Mouse (Mus musculus) G1E-ER4 (cell line): Measurements from ENCODE around the gene Hspa1l. TPM values are rescaled to one million over a fixed set of nuclear protein-coding genes. Genes with fewer than 3 reads are reported as not detected.

Experiments
- GATA1 ChIP-seq: IDR thresholded peaks from one replicate; pipeline ENCODE4 v1.8.0; 2012; ENCODE audit warnings: low read length, inconsistent platforms
- polyA plus RNA-seq: library from polyadenylated mRNA; stranded (reverse); fragments of >175 nt; gene quantifications from 2 replicates; pipeline ENCODE4 v1.2.3, GENCODE M21; 2012

Hspa1l gene
- polyA plus RNA-seq, 1 experiment, result 0.02 TPM

DNA sequence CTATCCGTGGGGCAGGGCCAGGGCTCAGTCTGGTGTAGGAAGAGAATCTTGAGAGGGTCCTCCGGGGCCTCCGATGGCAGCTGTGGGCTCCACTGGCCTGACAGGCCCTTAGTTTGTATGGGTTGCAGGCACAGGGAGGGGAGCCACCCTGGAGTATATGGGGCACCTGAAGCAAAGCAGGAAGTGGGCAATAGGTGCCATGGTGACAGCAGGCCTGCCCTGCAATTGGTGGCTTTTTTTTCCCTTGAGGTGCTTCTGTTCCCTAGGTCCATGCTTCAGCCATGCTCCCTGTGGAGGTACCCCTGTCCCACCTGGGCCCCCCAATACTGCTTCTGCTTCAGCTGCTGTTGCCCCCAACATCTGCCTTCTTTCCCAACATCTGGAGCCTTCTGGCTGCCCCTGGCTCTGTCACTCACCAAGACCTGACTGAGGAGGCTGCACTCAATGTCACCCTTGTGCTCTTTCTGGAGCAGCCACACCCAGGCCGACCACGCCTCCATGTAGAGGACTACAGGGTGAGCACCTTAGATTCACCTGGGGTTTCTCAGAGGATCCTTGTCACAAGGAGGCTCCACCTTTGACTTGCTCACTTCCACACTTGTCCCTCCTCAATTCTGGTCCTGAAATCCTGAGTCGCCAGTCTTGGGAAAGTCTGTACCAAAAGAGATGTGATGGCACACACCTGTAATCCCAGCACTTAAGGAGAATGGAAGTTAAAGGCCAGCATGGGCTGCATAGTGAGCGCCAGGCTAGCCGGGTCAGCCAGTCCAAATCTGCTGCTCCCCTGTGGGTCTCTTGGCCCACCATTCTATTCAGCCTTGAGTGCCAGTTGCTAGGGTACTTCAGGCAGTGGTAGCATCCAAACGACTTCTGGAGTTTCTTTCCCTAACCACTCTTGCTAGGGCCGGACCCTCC, 44.5 kb downstream of the Hspa1l start:
- TF ChIP-seq GATA1, result no peak

DNA sequence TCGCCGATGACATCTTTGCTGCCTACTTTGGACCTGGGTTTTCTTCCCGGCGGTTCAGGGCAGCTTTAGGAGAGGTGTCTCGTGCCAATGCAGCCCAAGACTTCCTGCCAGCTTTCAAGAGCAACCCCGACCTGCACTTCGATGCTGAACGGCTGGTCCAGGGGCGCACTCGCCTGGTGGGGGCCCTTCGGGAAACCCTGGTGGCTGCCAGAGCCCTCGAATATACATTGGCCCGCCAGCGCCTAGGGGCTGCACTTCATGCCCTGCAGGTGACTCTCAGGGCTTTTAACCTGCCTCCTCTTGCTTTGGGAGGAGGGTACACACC, 45.2 kb downstream of the Hspa1l start:
- TF ChIP-seq GATA1, result no peak

DNA sequence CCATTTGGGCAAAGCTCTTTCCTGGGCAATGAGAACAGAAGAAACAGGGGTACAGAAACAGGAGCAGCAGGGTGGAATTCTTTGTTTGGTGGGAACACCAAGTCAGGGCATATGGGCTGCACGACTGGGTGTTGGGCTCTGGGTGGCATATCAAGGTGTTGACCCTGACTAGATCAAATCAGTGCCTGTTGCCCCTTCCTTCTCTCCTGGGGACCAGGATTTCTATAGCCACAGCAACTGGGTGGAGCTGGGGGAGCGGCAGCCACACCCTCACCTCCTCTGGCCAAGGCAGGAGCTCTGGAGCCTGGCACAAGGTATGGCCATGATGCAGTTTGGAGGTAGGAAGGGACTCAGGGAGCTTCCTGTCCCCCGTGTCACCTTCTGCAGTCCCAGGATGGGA, 45.7 kb downstream of the Hspa1l start:
- TF ChIP-seq GATA1, result no peak

DNA sequence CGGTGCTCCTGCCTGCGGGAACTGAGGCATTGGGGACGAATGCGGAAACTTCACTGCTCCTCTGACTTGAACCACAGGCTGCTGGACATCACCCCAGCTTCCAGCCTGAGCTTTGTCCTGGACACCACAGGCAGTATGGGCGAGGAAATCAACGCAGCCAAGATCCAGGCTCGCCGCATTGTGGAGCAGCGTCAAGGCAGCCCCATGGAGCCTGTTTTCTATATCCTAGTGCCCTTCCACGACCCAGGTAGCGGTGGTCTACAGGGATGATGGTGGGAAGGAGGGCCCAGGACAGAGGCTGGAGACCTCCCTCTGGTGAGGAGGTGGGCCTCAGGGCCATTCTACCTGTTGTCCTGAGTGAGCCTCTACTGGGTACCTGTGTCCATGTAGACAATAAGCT, 47.4 kb downstream of the Hspa1l start:
- TF ChIP-seq GATA1, result no peak

DNA sequence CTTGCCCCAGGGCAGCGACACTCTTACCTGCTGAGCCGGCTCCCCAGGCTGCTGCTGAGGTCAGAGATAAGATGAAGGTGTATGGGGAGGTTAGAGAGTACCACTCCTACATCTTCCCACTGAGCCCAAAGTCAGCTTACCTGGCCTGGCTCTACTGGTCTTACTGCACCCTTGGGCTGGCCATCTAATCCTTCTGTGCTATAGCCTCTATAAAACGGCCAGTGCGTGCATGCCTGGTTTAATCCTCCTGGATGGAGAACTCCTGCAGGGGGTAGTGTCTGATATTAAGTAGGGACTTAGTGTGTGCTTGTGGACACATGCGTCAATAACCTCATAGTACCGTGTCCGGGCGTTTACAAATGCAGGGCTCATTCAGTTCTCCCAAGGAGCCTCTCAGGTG, 48.0 kb downstream of the Hspa1l start:
- TF ChIP-seq GATA1, result no peak

DNA sequence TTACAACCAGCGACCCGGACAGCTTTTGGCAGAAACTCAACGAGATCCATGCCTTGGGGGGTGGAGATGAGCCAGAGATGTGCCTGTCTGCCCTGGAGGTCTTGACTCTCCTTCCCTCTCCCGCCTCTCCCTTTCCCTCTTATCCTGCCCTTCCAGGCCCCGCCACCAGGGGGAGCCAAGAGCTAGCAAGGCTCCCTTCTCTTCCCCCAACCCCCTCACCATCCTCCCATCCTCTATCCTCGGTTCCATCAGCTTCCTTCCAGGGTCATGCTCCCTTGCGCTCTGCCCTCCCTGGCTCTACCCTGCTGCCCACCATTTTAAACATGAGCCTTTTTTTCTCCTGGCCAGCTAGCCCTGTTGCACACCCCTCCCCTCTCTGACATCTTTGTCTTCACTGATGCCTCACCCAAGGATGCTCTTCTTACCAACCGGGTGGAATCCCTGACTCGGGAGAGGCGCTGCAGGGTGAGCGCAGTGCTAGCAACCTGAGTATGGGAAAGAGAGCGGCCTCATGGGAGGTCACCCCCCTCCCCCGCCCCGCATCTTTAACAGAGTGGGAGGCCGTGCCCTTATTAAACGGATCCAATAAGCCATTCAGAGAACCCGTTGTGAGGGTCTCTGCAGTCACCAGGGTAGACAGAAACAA, 48.8 kb downstream of the Hspa1l start:
- TF ChIP-seq GATA1, result no peak

DNA sequence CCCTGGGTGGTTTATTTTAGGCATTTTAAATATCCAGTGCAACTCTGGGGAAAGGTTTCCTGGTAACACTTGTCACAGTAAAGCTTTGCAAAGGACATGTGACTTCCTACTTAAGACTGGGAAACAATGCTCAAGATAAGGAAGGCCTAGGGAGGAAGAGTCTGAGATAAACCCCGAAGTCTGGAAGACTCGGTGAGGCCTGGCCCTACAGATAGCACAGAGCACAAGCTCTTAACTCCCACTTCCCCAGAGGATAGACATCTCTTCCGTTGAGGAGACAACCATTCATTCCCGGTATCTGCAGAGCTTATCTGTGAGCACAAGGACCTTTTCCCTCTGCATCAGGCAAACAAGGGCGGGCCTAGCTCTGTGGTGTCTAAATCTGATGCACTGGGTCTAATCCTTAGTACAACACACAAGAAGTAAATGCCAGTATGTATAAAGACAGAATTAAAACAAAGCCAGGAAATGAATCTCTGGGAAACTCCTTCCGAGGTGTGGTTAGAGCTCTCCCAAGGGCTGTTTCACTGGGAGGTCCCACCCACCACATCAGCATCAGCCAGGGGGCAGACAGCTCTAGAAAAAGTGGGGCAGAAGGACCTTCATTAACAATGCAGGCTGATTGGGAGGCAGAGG, 49.5 kb downstream of the Hspa1l start:
- peak; percentile 100 for TF ChIP-seq GATA1

DNA sequence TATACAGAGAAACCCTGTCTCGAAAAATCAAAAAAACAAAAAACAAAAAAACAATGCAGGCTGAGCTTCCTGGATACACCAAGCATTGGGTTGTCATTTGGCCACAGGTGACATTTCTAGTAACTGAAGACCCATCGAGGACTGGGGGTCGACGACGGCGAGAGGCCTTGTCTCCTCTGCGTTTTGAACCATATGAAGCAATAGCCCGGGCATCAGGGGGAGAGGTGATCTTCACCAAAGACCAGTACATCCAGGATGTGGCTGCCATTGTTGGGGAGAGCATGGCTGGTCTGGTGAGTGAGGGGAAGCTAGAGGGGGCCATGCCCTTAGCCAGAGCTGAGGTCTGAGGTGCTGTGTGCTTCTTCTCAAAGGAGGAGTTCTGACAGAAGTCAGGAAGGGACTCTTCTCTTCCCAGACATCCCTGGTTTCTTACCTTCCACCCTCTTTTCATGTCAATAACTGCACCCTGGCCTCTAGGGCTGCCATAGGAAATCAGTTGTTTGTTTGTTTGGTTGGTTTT, 50.1 kb downstream of the Hspa1l start:
- TF ChIP-seq GATA1, result no peak

DNA sequence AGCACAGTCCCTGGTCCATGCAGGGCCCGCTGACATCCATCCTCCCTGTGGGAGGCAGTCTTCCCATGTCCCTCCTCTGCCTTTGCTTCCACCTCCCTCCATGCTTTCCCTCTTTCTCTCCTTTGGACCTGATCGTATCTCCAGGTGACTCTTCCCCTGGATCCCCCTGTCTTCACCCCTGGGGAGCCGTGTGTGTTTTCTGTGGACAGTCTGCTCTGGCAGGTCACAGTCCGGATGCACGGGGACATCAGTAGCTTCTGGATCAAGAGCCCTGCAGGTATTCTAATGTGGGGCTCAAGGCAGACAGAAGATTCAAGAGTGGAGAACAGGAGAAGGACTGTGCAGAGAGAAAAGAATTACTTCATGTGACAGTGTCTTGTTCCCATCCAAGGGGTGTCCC, 50.7 kb downstream of the Hspa1l start:
- no peak for TF ChIP-seq GATA1

DNA sequence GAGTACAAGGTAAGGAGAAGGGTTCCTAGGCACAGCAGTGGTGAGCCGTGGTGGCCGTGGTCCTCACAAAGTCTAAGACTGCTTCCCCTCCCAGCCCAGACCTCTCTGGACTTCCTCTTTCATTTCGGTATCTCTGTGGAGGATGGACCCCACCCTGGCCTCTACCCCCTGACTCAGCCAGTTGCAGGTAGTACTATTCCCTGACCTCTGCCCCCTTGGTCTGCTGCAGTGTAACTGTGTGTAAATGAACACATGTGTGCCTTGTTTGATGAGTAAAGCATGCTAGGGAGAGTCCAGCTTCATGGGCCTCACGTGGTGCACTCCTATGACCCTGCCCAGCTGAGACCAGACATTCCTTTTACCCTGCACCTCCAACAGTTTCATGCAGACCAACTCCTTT, 51.3 kb downstream of the Hspa1l start:
- TF ChIP-seq GATA1, result no peak

DNA sequence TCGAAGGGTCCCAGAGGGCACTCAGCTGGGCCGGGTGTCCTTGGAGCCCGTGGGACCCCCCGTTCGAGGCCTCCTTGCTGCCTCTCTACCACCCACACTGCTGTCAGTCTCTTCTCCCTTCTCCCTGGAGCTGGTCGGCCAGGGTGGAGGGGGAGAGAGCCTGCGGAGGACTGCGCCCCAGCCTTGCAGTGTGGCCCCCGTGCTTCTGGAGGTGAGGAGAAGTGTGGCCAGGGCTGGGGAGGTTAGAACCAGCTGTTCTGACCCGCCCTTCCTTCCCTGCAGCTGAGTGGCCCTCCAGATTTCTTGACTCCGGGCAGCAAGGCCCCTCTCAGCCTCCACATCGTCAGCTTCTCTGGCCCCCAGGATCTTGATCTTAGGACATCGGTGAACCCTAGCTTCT, 51.8 kb downstream of the Hspa1l start:
- TF ChIP-seq GATA1, result no peak

DNA sequence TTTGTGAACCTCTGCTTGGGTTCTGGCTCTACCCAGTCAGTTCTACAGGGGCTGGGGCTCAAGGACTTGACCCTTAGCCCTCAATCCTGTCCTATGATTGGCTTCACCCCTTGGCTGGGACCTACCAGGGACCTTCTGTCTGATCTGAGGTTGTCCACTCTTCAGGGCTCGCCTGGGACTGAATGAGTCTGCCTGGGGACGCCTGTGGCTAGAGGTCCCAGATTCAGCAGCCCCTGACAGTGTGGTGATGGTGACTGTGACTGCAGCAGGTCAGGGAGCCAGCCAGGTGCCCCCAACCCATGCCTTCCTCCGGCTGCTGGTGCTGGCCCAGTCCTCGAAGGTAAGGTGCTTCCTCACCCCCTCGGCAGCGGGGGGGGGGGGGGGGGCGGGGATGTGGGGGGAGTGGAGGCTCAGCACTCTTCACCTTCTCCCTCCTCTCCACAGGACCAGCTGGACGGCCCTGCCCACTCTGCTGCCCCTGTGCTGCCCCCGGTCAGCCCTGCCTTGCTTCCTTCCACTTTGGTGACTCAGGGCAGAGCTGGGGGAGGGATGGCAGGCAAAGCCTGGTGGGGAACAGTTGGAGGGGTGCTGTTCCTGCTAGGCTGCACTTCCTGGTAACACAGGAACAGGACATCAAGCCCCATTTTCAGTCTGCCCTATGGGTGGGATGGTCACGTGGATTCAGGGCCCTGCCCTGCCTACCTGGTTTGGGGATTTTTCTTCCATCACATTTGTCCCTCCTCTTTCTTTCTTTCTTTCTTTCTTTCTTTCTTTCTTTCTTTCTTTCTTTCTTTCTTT, 52.4 kb downstream of the Hspa1l start:
- no peak for TF ChIP-seq GATA1

DNA sequence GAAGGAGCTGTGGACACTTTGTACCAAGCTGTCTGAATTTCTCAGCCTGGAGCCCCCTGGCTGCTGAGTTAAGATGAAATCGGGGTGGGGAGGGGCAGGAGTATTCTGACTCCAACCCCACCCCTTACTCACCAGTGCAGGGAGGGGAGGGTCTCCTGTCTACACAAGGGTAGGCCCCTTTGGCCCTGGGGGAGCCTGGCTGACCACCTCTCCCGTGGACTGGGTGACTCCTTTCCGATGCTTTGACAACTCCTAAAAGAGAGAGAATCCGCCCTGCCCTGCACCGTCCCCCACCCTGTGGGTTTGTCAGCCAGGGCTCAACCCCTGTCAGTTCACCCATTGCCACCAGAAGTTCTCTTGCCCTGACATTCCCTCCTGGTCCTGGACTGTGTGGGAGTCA, 53.7 kb downstream of the Hspa1l start:
- TF ChIP-seq GATA1, result no peak

DNA sequence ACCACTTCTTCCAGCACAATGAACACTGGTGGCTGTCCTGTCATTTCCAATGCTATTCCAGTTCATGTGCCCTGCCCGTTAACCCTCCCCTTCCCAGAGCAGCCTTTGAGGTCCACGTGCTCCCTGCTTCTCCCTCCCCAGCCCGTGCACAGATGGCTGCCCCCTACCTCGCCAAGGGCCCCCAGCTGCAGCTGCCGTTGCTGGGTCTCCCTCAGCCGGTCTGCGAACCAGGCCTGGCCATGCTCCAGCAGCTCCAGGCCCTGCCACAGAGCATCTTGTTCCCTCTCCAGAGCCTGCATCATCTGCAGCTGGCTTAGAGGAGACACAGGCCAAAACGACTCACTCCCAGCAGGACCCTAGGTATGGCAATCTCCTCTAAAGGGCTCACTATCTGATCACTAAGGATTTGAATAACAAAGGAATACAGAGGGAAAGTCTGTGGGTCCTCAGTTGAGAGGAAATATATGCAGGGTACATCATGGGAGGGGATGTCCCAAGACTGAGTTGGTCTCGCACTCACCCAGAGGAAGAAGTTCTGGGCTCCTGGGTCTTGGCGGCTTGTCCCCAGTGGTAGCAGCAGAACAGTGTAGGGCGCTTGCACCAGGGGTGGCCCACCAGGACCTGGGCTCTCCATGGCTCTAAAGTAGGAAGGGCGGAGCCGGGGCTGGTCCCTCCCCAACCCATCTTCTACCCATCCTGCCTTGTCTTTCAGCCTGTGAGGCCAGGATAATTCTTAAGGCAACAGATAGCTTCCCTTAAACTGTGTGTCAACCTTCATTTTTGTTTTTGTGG, 55.0 kb downstream of the Hspa1l start, which contains the start of gene Sapcd1:
Gene Sapcd1, minus strand, starts transcription at position 740 of the 792 bp plus-strand sequence.
- TF ChIP-seq GATA1, result no peak

DNA sequence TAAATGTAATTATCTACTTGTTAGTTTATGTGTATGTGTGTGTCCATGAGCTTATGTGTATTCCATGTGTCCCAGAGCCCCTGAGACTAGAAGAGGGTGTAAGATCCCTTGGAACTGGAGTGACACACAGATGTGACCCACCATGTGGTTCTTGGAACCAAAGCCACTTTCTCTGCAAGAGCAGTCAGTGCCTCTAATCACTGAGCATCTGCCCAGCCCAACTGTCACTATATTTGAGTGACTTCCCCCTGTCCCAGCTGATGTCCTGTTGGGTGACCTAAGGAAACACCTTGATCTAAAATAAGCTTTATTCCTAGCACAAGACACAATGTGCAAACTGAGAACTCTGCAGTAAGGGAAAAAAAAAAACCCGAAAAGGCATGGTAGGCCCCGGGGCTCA, 55.8 kb downstream of the Hspa1l start:
- no peak for TF ChIP-seq GATA1

Other genes starting within 250 kb of the Hspa1l start
- gene C4b, start 228.8 kb upstream of the Hspa1l start, polyA plus RNA-seq, result not detected in 2 replicates
- gene Cyp21a1, start 168.1 kb upstream of the Hspa1l start, polyA plus RNA-seq, result not detected in 2 replicates
- gene Stk19, start 135.8 kb upstream of the Hspa1l start, polyA plus RNA-seq, result 52.4 and 52.9 TPM in 2 replicates
- 47.6 and 78.7 TPM in 2 replicates for gene Dxo, start 135.7 kb upstream of the Hspa1l start, polyA plus RNA-seq
- 62.2 and 65.4 TPM in 2 replicates for gene Skiv2l, start 122.5 kb upstream of the Hspa1l start, polyA plus RNA-seq
- gene Nelfe, start 122.3 kb upstream of the Hspa1l start, polyA plus RNA-seq, result 375 and 385 TPM in 2 replicates
- not detected in 2 replicates for gene Cfb, start 110.2 kb upstream of the Hspa1l start, polyA plus RNA-seq
- 24.4 and 27.6 TPM in 2 replicates for gene Zbtb12, start 93.2 kb upstream of the Hspa1l start, polyA plus RNA-seq
- not detected in 2 replicates for gene Gm20547, start 90.7 kb upstream of the Hspa1l start, polyA plus RNA-seq
- gene C2, start 74.4 kb upstream of the Hspa1l start, polyA plus RNA-seq, result 0.49 and 1.3 TPM in 2 replicates
- 352 and 449 TPM in 2 replicates for gene Ehmt2, start 74.2 kb upstream of the Hspa1l start, polyA plus RNA-seq
- not detected in 2 replicates for gene Slc44a4, start 58.2 kb upstream of the Hspa1l start, polyA plus RNA-seq
- gene Neu1, start 41.5 kb upstream of the Hspa1l start, polyA plus RNA-seq, result 12.3 and 17.6 TPM in 2 replicates
- 0.33 and 0.36 TPM in 2 replicates for gene Hspa1b, start 13.5 kb upstream of the Hspa1l start, polyA plus RNA-seq
- 0.12 TPM in 1 of 2 replicates, not detected in the other for gene Gm20481, start 2.8 kb upstream of the Hspa1l start, polyA plus RNA-seq
- not detected in 2 replicates for gene Hspa1a, start 547 bp upstream of the Hspa1l start, polyA plus RNA-seq
- gene Lsm2, start 9.2 kb downstream of the Hspa1l start, polyA plus RNA-seq, result 309 and 320 TPM in 2 replicates
- gene Vars, start 28.3 kb downstream of the Hspa1l start, polyA plus RNA-seq, result 965 and 1,080 TPM in 2 replicates
- 1.0 and 1.4 TPM in 2 replicates for gene Vwa7, start 43.9 kb downstream of the Hspa1l start, polyA plus RNA-seq
- 40.3 and 64.9 TPM in 2 replicates for gene Sapcd1, start 55.3 kb downstream of the Hspa1l start, polyA plus RNA-seq
- 7.0 and 7.1 TPM in 2 replicates for gene Msh5, start 74.0 kb downstream of the Hspa1l start, polyA plus RNA-seq
- gene Clic1, start 77.3 kb downstream of the Hspa1l start, polyA plus RNA-seq, result 168 and 216 TPM in 2 replicates
- 156 and 185 TPM in 2 replicates for gene Ddah2, start 86.3 kb downstream of the Hspa1l start, polyA plus RNA-seq
- gene Ly6g6c, start 92.7 kb downstream of the Hspa1l start, polyA plus RNA-seq, result not detected in 2 replicates
- gene Mpig6b, start 93.5 kb downstream of the Hspa1l start, polyA plus RNA-seq, result not detected in 2 replicates
- gene Ly6g6e, start 104.2 kb downstream of the Hspa1l start, polyA plus RNA-seq, result not detected in 2 replicates
- 0.22 TPM in 1 of 2 replicates, not detected in the other for gene Ly6g6d, start 105.4 kb downstream of the Hspa1l start, polyA plus RNA-seq
- 0.05 and 0.06 TPM in 2 replicates for gene Ly6g6f, start 112.9 kb downstream of the Hspa1l start, polyA plus RNA-seq
- gene Abhd16a, start 116.6 kb downstream of the Hspa1l start, polyA plus RNA-seq, result 112 and 148 TPM in 2 replicates
- gene Ly6g5c, start 135.6 kb downstream of the Hspa1l start, polyA plus RNA-seq, result not detected in 2 replicates
- 0.08 and 0.15 TPM in 2 replicates for gene Ly6g5b, start 142.7 kb downstream of the Hspa1l start, polyA plus RNA-seq
- gene Gpank1, start 148.8 kb downstream of the Hspa1l start, polyA plus RNA-seq, result 62.0 and 85.8 TPM in 2 replicates
- gene Csnk2b, start 149.3 kb downstream of the Hspa1l start, polyA plus RNA-seq, result 66.1 and 68.9 TPM in 2 replicates
- gene D17H6S53E, start 153.7 kb downstream of the Hspa1l start, polyA plus RNA-seq, result 11.4 and 13.3 TPM in 2 replicates
- gene Apom, start 159.3 kb downstream of the Hspa1l start, polyA plus RNA-seq, result 0.23 and 0.27 TPM in 2 replicates
- gene Bag6, start 162.5 kb downstream of the Hspa1l start, polyA plus RNA-seq, result 685 and 826 TPM in 2 replicates
- 1,478 and 1,496 TPM in 2 replicates for gene Prrc2a, start 192.2 kb downstream of the Hspa1l start, polyA plus RNA-seq
- gene Aif1, start 203.4 kb downstream of the Hspa1l start, polyA plus RNA-seq, result not detected in 2 replicates
- gene Lst1, start 215.7 kb downstream of the Hspa1l start, polyA plus RNA-seq, result 0.39 and 0.49 TPM in 2 replicates
- 0.09 and 0.12 TPM in 2 replicates for gene Ltb, start 221.7 kb downstream of the Hspa1l start, polyA plus RNA-seq
- not detected in 2 replicates for gene Tnf, start 229.3 kb downstream of the Hspa1l start, polyA plus RNA-seq
- not detected in 2 replicates for gene Lta, start 232.6 kb downstream of the Hspa1l start, polyA plus RNA-seq
- not detected in 2 replicates for gene Gm16181, start 248.1 kb downstream of the Hspa1l start, polyA plus RNA-seq